Mouse (Mus musculus): ENCODE measurements around the gene Fam83d. TPM values are rescaled to one million over a fixed set of nuclear protein-coding genes. Genes with fewer than 3 reads are reported as not detected.
A peak's percentile ranks its signal among the peaks of the same experiment; 100 is the strongest.

Fam83d gene
- polyA plus RNA-seq, 1 experiment: 6.7 TPM

- WGBS: 81% methylated on average over 5 of the region's 5 CpGs
- H3K4me1 ChIP-seq (ENCODE audit: control insufficient read depth, insufficient read depth, low read length): peaks cover 5% of the 10 kb centered on the region
- no peak for TF ChIP-seq POLR2A (IDR thresholded peaks at IDR 0.05; ENCODE audit: borderline replicate concordance, extremely low read depth, low read depth, low read length)
- peak; percentile 22; the same call in 1 of the 2 replicates for TF ChIP-seq CTCF (IDR thresholded peaks at IDR 0.05; ENCODE audit: insufficient read depth, low read length)
- no peak for DNase-seq
- H3K4me3 ChIP-seq (replicated peaks; ENCODE audit: extremely low read depth, low read depth, low read length): no peak overlapping the region
Observed at GRCm38 (mm10) chr2:158742431-158742830, 25.5 kb upstream of the Fam83d start.

- peaks cover 5% of the 10 kb centered on the region for H3K4me1 ChIP-seq (ENCODE audit: control insufficient read depth, insufficient read depth, low read length)
- no peak overlapping the region for H3K4me3 ChIP-seq (replicated peaks; ENCODE audit: extremely low read depth, low read depth, low read length)
- TF ChIP-seq CTCF (IDR thresholded peaks at IDR 0.05; ENCODE audit: insufficient read depth, low read length): no peak
- TF ChIP-seq POLR2A (IDR thresholded peaks at IDR 0.05; ENCODE audit: borderline replicate concordance, extremely low read depth, low read depth, low read length): no peak
- no peak for DNase-seq
- WGBS: 83% methylated on average over 11 of the region's 11 CpGs
Observed at GRCm38 (mm10) chr2:158743518-158744141, 24.3 kb upstream of the Fam83d start.

- DNase-seq: no peak
- Histone ChIP-seq H3K4me1 (ENCODE audit: control insufficient read depth, insufficient read depth, low read length) (peaks cover 5% of the 10 kb centered on the region), H3K4me3 (replicated peaks; ENCODE audit: extremely low read depth, low read depth, low read length) (no peak overlapping the region)
- TF ChIP-seq POLR2A (IDR thresholded peaks at IDR 0.05; ENCODE audit: borderline replicate concordance, extremely low read depth, low read depth, low read length) (no peak), CTCF (IDR thresholded peaks at IDR 0.05; ENCODE audit: insufficient read depth, low read length) (peak; percentile 42; the same call in 1 of the 2 replicates)
- 16% methylated on average over 2 of the region's 2 CpGs for WGBS
Observed at GRCm38 (mm10) chr2:158745049-158745482, 22.8 kb upstream of the Fam83d start.

- TF ChIP-seq CTCF (IDR thresholded peaks at IDR 0.05; ENCODE audit: insufficient read depth, low read length) (no peak), POLR2A (IDR thresholded peaks at IDR 0.05; ENCODE audit: borderline replicate concordance, extremely low read depth, low read depth, low read length) (no peak)
- DNase-seq: no peak
- no peak overlapping the region for H3K4me3 ChIP-seq (replicated peaks; ENCODE audit: extremely low read depth, low read depth, low read length)
Observed at GRCm38 (mm10) chr2:158746164-158746563, 21.7 kb upstream of the Fam83d start.

GRCm38 (mm10) chr2:158749366-158749765 is 18.5 kb upstream of the Fam83d start:
- WGBS: 89% methylated on average over 9 of the region's 9 CpGs
- DNase-seq: no peak
- TF ChIP-seq CTCF (IDR thresholded peaks at IDR 0.05; ENCODE audit: insufficient read depth, low read length) (no peak), POLR2A (IDR thresholded peaks at IDR 0.05; ENCODE audit: borderline replicate concordance, extremely low read depth, low read depth, low read length) (no peak)
- H3K4me3 ChIP-seq (replicated peaks; ENCODE audit: extremely low read depth, low read depth, low read length): no peak overlapping the region
- peaks cover 5% of the 10 kb centered on the region for H3K4me1 ChIP-seq (ENCODE audit: control insufficient read depth, insufficient read depth, low read length)

More at GRCm38 (mm10) chr2:158746164-158746563, 21.7 kb upstream of the Fam83d start:
- peaks cover 5% of the 10 kb centered on the region for H3K4me1 ChIP-seq (ENCODE audit: control insufficient read depth, insufficient read depth, low read length)
- WGBS: 58% methylated on average over 11 of the region's 11 CpGs

- TF ChIP-seq POLR2A (IDR thresholded peaks at IDR 0.05; ENCODE audit: borderline replicate concordance, extremely low read depth, low read depth, low read length) (no peak), CTCF (IDR thresholded peaks at IDR 0.05; ENCODE audit: insufficient read depth, low read length) (no peak)
- H3K4me3 ChIP-seq (replicated peaks; ENCODE audit: extremely low read depth, low read depth, low read length): no peak overlapping the region
- WGBS: 76% methylated on average over 2 of the region's 2 CpGs
- no peaks in the 10 kb centered on the region for H3K4me1 ChIP-seq (ENCODE audit: control insufficient read depth, insufficient read depth, low read length)
- no peak for DNase-seq
Observed at GRCm38 (mm10) chr2:158760231-158760630, 7.7 kb upstream of the Fam83d start.

GRCm38 (mm10) chr2:158762339-158762738 is 5.6 kb upstream of the Fam83d start:
- H3K4me3 ChIP-seq (replicated peaks; ENCODE audit: extremely low read depth, low read depth, low read length): no peak overlapping the region
- no peak for DNase-seq
- TF ChIP-seq CTCF (IDR thresholded peaks at IDR 0.05; ENCODE audit: insufficient read depth, low read length): no peak
- TF ChIP-seq POLR2A (IDR thresholded peaks at IDR 0.05; ENCODE audit: borderline replicate concordance, extremely low read depth, low read depth, low read length): no peak
- H3K4me1 ChIP-seq (ENCODE audit: control insufficient read depth, insufficient read depth, low read length): no peaks in the 10 kb centered on the region
- WGBS: 78% methylated on average over 5 of the region's 5 CpGs

GRCm38 (mm10) chr2:158768350-158768749 is 457 bp downstream of the Fam83d start:
- peak overlapping the region; percentile 58 for H3K4me3 ChIP-seq (replicated peaks; ENCODE audit: extremely low read depth, low read depth, low read length)
- peaks cover 9% of the 10 kb centered on the region for H3K4me1 ChIP-seq (ENCODE audit: control insufficient read depth, insufficient read depth, low read length)
- no peak for DNase-seq
- TF ChIP-seq CTCF (IDR thresholded peaks at IDR 0.05; ENCODE audit: insufficient read depth, low read length) (no peak), POLR2A (IDR thresholded peaks at IDR 0.05; ENCODE audit: borderline replicate concordance, extremely low read depth, low read depth, low read length) (no peak)
- WGBS: under 1% methylated on average over 37 of the region's 37 CpGs

- no peak for DNase-seq
- peaks cover 9% of the 10 kb centered on the region for H3K4me1 ChIP-seq (ENCODE audit: control insufficient read depth, insufficient read depth, low read length)
- TF ChIP-seq POLR2A (IDR thresholded peaks at IDR 0.05; ENCODE audit: borderline replicate concordance, extremely low read depth, low read depth, low read length) (no peak), CTCF (IDR thresholded peaks at IDR 0.05; ENCODE audit: insufficient read depth, low read length) (no peak)
- H3K4me3 ChIP-seq (replicated peaks; ENCODE audit: extremely low read depth, low read depth, low read length): no peak overlapping the region
- 3% methylated on average over 5 of the region's 5 CpGs for WGBS
Observed at GRCm38 (mm10) chr2:158768771-158769170, 878 bp downstream of the Fam83d start.

- TF ChIP-seq POLR2A (IDR thresholded peaks at IDR 0.05; ENCODE audit: borderline replicate concordance, extremely low read depth, low read depth, low read length) (no peak), CTCF (IDR thresholded peaks at IDR 0.05; ENCODE audit: insufficient read depth, low read length) (no peak)
- WGBS: 28% methylated on average over 13 of the region's 13 CpGs
- no peak overlapping the region for H3K4me3 ChIP-seq (replicated peaks; ENCODE audit: extremely low read depth, low read depth, low read length)
- no peak for DNase-seq
- H3K4me1 ChIP-seq (ENCODE audit: control insufficient read depth, insufficient read depth, low read length): peaks cover 9% of the 10 kb centered on the region
Observed at GRCm38 (mm10) chr2:158770126-158770757, 2.3 kb downstream of the Fam83d start.
